Mouse (Mus musculus) fibroblast of lung, adult 2 months (primary cell): ENCODE measurements at regions not wholly inside any gene's neighbourhood (a gene's known extent, or its start where the extent isn't known, plus 50 kb on each side); places are given as distances from the start of the nearest gene placed in this dataset.

Experiments used
- DNase-seq: peaks from one replicate; pipeline ENCODE4 v3.0.0-alpha.2; 2011; ENCODE audit warnings: low read depth

GRCm38 (mm10) chr1:98268853-98269252 is 152.1 kb upstream of the Slco6d1 start:
- DNase-seq = no peak

- no peak for DNase-seq
Measured at GRCm38 (mm10) chr1:98270212-98270611, 150.7 kb upstream of the Slco6d1 start.

GRCm38 (mm10) chr1:98273966-98274616 is 146.8 kb upstream of the Slco6d1 start:
- no peak for DNase-seq

GRCm38 (mm10) chr1:98275524-98275923 is 145.4 kb upstream of the Slco6d1 start:
- DNase-seq = peak; percentile 37

GRCm38 (mm10) chr1:98279446-98280048 is 141.4 kb upstream of the Slco6d1 start:
- DNase-seq = no peak

- DNase-seq = peak; percentile 23
Measured at GRCm38 (mm10) chr1:98280263-98281052, 140.5 kb upstream of the Slco6d1 start.

- DNase-seq = no peak
Measured at GRCm38 (mm10) chr1:98281053-98281770, 139.7 kb upstream of the Slco6d1 start.

GRCm38 (mm10) chr1:98281771-98282149 is 139.2 kb upstream of the Slco6d1 start:
- no peak for DNase-seq

GRCm38 (mm10) chr1:98303166-98303565 is 117.8 kb upstream of the Slco6d1 start:
- no peak for DNase-seq

GRCm38 (mm10) chr1:98306363-98306762 is 114.6 kb upstream of the Slco6d1 start:
- no peak for DNase-seq

- no peak for DNase-seq
Measured at GRCm38 (mm10) chr1:98307519-98307918, 113.4 kb upstream of the Slco6d1 start.

GRCm38 (mm10) chr1:98309894-98310293 is 111.0 kb upstream of the Slco6d1 start:
- no peak for DNase-seq

- peak; percentile 28 for DNase-seq
Measured at GRCm38 (mm10) chr1:98350095-98350549, 70.8 kb upstream of the Slco6d1 start.

- DNase-seq = no peak
Measured at GRCm38 (mm10) chr1:98350725-98351124, 70.2 kb upstream of the Slco6d1 start.

GRCm38 (mm10) chr1:98351530-98351929 is 69.4 kb upstream of the Slco6d1 start:
- DNase-seq = no peak
